Mouse (Mus musculus): ENCODE results near the gene Nprl2.

GRCm38 (mm10) chr9:107566041-107566709 is 24.1 kb downstream of the Nprl2 start:
- TF ChIP-seq CTCF (IDR thresholded peaks at IDR 0.05; ENCODE audit: control insufficient read depth, insufficient read depth, insufficient replicate concordance, low read depth, low read length) (peak; percentile 82; the same call in 1 of the 2 replicates), POLR2A (IDR thresholded peaks at IDR 0.05; ENCODE audit: control insufficient read depth, low read depth, low read length) (no peak)
